Mouse (Mus musculus) embryonic stem cell, embryonic (primary cell): Measurements from ENCODE around the gene Dock1.

ENCODE experiments used
- CTCF ChIA-PET, 4 experiments: fragments of 300-600 bp in 2 of 4; fragments of 350-600 bp in 2 of 4; sonication (Branson Sonifier 250); formaldehyde crosslinking; loops; one replicate each; lab custom pipeline; 2022; ENCODE audit warnings: inconsistent platforms in 2 of 4; lab: Charles Lee
- POLR2A ChIA-PET, 4 experiments: fragments of 300-600 bp in 2 of 4; fragments of 350-600 bp in 2 of 4; sonication (Branson Sonifier 250); formaldehyde crosslinking; loops; one replicate each; lab custom pipeline; 2022; ENCODE audit warnings: antibody characterized with exemption in 4 of 4, inconsistent platforms in 1 of 4; lab: Charles Lee

Dock1 gene

GRCm38 (mm10) chr7:135203920-135204319, 533.5 kb downstream of the Dock1 start:
- POLR2A ChIA-PET, result no interaction called here
- CTCF ChIA-PET, result no interaction called here

- ChIA-PET CTCF (no interaction called here), POLR2A (interaction anchor here in 1 of 4 experiments (0.7 kb wide), 1 partner anchor 22 kb away, joined by 3 read pairs; no protein-coding TSS in a partner anchor)
These were observed 534.7 kb downstream of the Dock1 start for GRCm38 (mm10) chr7:135205111-135205510.

GRCm38 (mm10) chr7:135208947-135209567, 538.6 kb downstream of the Dock1 start:
- CTCF ChIA-PET, result no interaction called here
- POLR2A ChIA-PET, result no interaction called here

- ChIA-PET CTCF (interaction anchor here in 1 of 4 experiments (0.6 kb wide), 1 partner anchor 1169 kb away, joined by 4 read pairs; no protein-coding TSS in a partner anchor), POLR2A (no interaction called here)
These were observed 539.8 kb downstream of the Dock1 start for GRCm38 (mm10) chr7:135210296-135210695.

GRCm38 (mm10) chr7:135210831-135211230, 540.4 kb downstream of the Dock1 start:
- ChIA-PET POLR2A (no interaction called here), CTCF (no interaction called here)

GRCm38 (mm10) chr7:135212505-135212904, 542.1 kb downstream of the Dock1 start:
- POLR2A ChIA-PET, result no interaction called here
- CTCF ChIA-PET, result no interaction called here

GRCm38 (mm10) chr7:135221475-135221874, 551.0 kb downstream of the Dock1 start:
- POLR2A ChIA-PET, result no interaction called here

More at GRCm38 (mm10) chr7:135221475-135221874, 551.0 kb downstream of the Dock1 start:
- CTCF ChIA-PET, result no interaction called here
